Mouse (Mus musculus) forebrain, postnatal 0 days (tissue): Measurements from ENCODE around the gene Cdc42. TPM values are rescaled to one million over a fixed set of nuclear protein-coding genes. Genes with fewer than 3 reads are reported as not detected.
A peak's percentile ranks its signal among the peaks of the same experiment; 100 is the strongest.

ENCODE experiments used
- ATAC-seq: fragments of 200-750 bp; cut with Nextera tagmentation; 2 replicates; pipeline ENCODE4 v1.8.0; 2017; ENCODE audit warnings: mild to moderate bottlenecking, moderate library complexity
- DNase-seq: peaks from one replicate; pipeline ENCODE4 v3.0.0-alpha.2; 2015
- H3K27ac ChIP-seq: fragments of 300-500 bp; sonication (generic); 2 replicates; pipeline ENCODE4 v1.5.1; 2014; ENCODE audit warnings: low read depth, mild to moderate bottlenecking, antibody characterized with exemption, low read length, moderate library complexity, mixed read lengths
- H3K27me3 ChIP-seq: fragments of 300-500 bp; sonication (generic); 2 replicates; pipeline ENCODE4 v1.6.1; 2014; ENCODE audit warnings: mild to moderate bottlenecking, low read length, mixed read lengths; ENCODE audit not compliant: insufficient read depth
- H3K36me3 ChIP-seq: fragments of 300-500 bp; sonication (generic); 2 replicates; pipeline ENCODE4 v1.6.1; 2014; ENCODE audit warnings: mild to moderate bottlenecking, moderate library complexity; ENCODE audit not compliant: insufficient read depth
- H3K4me1 ChIP-seq: fragments of 300-500 bp; sonication (generic); 2 replicates; pipeline ENCODE4 v1.6.1; 2014; ENCODE audit warnings: antibody characterized with exemption; ENCODE audit not compliant: insufficient read depth
- H3K4me2 ChIP-seq: fragments of 300-500 bp; sonication (generic); 2 replicates; pipeline ENCODE4 v1.6.1; 2014; ENCODE audit warnings: low read depth, mild to moderate bottlenecking, moderate library complexity
- H3K4me3 ChIP-seq: fragments of 300-500 bp; sonication (generic); 2 replicates; pipeline ENCODE4 v1.5.1; 2014; ENCODE audit warnings: low read depth, low read length, mixed read lengths
- H3K9ac ChIP-seq: fragments of 300-500 bp; sonication (generic); 2 replicates; pipeline ENCODE4 v1.6.1; 2014; ENCODE audit warnings: mild to moderate bottlenecking
- H3K9me3 ChIP-seq: fragments of 300-500 bp; sonication (generic); 2 replicates; pipeline ENCODE4 v1.6.1; 2016; ENCODE audit warnings: low read length
- CTCF ChIP-seq: sonication (generic); IDR thresholded peaks from 2 replicates; pipeline ENCODE4 v1.5.1; 2016; ENCODE audit warnings: antibody characterized with exemption, control low read depth, low read depth
- WGBS: fragments of 180-500 bp; shearing (Covaris S2); extraction: QIAGEN DNeasy Blood & Tissue Kit; methylation state at CpG from one replicate; pipeline ENCODE4 v1.1.7; 2014; 5-methylcytosine and 5-hydroxymethylcytosine counted together
- polyA plus RNA-seq: library from polyadenylated mRNA; unstranded; fragments of >200 nt; fragmentation: Nextera tagmentation; extraction: Ambion mirVana; gene quantifications from 2 replicates; pipeline ENCODE4 v1.2.1, GENCODE M21; 2015
- total RNA-seq: library from RNA; depleted of rRNA; stranded (reverse); fragments of >200 nt; gene quantifications from 2 replicates; pipeline ENCODE4 v1.2.3, GENCODE M21; 2014; rRNA removed

Gene Cdc42
- total and polyA plus RNA-seq, 2 experiments from 2014 or later: 699 to 1,221 TPM

DNA sequence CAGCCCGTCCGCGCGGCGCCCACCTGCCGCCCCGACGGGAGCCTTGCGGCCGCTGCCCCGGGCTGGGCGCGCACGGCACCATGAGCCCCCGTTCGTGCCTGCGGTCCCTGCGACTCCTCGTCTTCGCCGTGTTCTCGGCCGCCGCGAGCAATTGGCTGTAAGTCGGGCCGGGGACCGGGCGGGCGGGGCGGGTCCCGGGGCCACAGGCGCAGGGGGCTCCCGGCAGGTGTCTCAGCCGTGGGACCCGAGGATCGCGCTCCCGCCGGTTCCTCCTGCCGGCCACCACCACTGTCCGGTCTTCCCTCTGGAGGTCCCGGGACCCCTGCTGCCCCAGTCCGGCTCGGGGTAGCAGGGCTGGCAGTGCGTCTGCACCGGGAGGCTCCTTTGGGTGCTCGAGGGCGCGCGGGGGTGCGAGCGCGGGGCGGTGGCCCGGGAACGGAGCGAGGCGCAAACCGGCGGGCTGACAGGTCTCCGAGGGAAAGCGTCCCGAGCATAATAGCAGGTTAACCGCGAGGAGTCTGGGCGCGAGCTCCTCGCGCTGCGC is 79.8 kb downstream of the Cdc42 start:
- peak overlapping the region; percentile 56 for H3K9ac ChIP-seq
- peak; percentile 46 for DNase-seq
- peak; percentile 49; the same call in 1 of the 2 replicates for ATAC-seq
- H3K36me3 ChIP-seq: no peaks in the 10 kb centered on the region
- peak overlapping the region; percentile 85 for H3K4me2 ChIP-seq
- H3K27me3 ChIP-seq: peaks cover 22% of the 10 kb centered on the region
- H3K27ac ChIP-seq: no peak overlapping the region
- peaks cover 13% of the 10 kb centered on the region; the same call in 1 of the 2 replicates for H3K4me1 ChIP-seq
- no peak for TF ChIP-seq CTCF
- WGBS: 4% methylated on average over 47 of the region's 71 CpGs
- H3K9me3 ChIP-seq: no peaks in the 10 kb centered on the region
- H3K4me3 ChIP-seq: peak overlapping the region; percentile 56

DNA sequence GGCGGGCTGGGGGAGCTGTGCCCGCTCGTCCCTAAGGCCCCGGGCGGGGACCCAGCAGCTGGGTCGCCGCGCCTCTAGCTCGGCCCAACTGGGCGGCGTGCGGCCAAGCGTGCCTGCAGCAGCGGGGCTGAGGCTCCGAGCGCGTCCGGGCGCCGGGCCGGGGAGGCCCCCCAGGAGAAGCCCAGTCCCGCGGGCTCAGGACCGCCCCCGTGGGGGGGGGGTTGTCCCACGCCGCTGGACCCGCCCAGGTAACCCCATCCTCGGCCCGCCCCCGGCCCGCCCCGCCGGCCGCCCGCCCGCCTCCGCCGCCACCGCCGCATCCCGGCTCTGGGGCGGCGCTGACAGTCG is 80.4 kb downstream of the Cdc42 start, which contains the start of gene Wnt4:
Gene Wnt4 (plus strand): TSS at position 324 of the 348 bp plus-strand sequence.
- H3K36me3 ChIP-seq: no peaks in the 10 kb centered on the region
- no peaks in the 10 kb centered on the region for H3K9me3 ChIP-seq
- ATAC-seq (peak; percentile 77), DNase-seq (peak; percentile 53)
- H3K4me3 ChIP-seq: peak within 1 kb of the TSS; percentile 56
- TF ChIP-seq CTCF: no peak
- H3K9ac ChIP-seq: peak within 1 kb of the TSS; percentile 56
- H3K4me1 ChIP-seq: peaks cover 13% of the 10 kb centered on the region; the same call in 1 of the 2 replicates
- H3K4me2 ChIP-seq: peak within 1 kb of the TSS; percentile 85
- under 1% methylated on average over 23 of the region's 45 CpGs for WGBS
- peaks cover 22% of the 10 kb centered on the region for H3K27me3 ChIP-seq
- no peak within 1 kb of the TSS for H3K27ac ChIP-seq

DNA sequence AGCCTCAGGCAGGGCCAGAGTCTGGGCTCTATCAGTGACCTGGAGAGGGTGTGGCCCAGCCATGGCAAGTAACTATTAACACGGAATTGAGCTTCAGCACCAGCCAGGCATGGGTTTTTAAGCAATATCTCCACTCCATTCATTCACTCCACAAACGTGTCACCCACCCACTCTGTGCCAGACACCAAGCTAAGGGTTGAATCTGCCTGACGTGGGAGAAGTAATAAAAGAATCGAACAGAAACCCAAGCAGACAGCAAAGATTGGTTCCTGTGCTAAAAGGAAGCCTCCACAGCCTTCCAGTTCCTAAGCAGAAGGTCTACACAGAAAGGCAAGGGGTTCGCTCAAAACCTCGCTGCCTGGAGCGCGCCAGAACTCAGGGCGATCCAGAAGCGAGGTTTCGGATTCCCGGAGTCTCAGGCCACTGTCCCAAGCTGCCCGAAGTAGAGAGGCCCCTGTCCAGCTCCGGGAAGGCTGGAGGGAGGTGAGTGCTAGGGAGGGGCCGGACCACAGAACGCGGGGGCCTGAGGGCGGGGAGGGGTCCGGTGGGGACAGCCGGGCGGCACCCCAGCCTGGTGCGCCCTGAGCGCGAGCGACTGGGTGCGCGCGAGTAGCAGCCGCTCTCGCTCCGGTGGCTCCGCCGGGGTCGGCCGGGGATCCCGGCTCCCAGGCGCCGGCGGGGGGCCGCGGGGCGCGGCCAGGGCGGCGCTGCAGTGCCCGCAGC is 80.9 kb downstream of the Cdc42 start:
- peak overlapping the region; percentile 56 for H3K4me3 ChIP-seq
- peaks cover 22% of the 10 kb centered on the region for H3K27me3 ChIP-seq
- ATAC-seq: no peak; the same call in 1 of the 2 replicates
- H3K4me1 ChIP-seq: peaks cover 13% of the 10 kb centered on the region; the same call in 1 of the 2 replicates
- TF ChIP-seq CTCF: no peak
- peak overlapping the region; percentile 56 for H3K9ac ChIP-seq
- no peaks in the 10 kb centered on the region for H3K9me3 ChIP-seq
- no peak overlapping the region for H3K27ac ChIP-seq
- WGBS: 3% methylated on average over 39 of the region's 46 CpGs
- DNase-seq: no peak
- H3K4me2 ChIP-seq: peak overlapping the region; percentile 85
- H3K36me3 ChIP-seq: no peaks in the 10 kb centered on the region

DNA sequence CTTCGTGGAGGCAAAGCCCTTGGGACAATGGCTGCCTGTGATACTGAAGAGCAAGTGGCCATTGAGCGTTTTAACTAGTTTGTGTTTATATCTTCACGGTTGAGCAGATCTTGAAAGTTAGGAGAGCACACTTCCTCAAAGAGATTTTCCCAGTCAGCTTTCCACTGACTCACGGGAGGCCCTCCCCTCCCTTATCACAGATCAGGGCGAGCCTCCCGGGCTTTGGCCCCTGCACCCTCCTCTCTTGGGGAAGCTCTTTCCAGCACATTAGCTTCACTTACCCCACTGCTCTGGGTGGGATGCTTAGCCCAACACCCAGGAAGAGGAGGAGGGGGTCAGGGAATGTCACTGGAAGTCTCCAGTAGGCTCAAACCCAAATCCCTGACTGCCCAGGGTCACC is 83.2 kb downstream of the Cdc42 start:
- Histone ChIP-seq H3K9me3 (no peaks in the 10 kb centered on the region), H3K27me3 (peaks cover 17% of the 10 kb centered on the region), H3K4me3 (no peak overlapping the region), H3K9ac (no peak overlapping the region), H3K4me2 (no peak overlapping the region), H3K36me3 (no peaks in the 10 kb centered on the region), H3K4me1 (peaks cover 13% of the 10 kb centered on the region; the same call in 1 of the 2 replicates), H3K27ac (no peak overlapping the region)
- no peak for ATAC-seq
- 13% methylated on average over 6 of the region's 6 CpGs for whole genome bisulfite sequencing
- no peak for DNase-seq
- no peak for TF ChIP-seq CTCF

DNA sequence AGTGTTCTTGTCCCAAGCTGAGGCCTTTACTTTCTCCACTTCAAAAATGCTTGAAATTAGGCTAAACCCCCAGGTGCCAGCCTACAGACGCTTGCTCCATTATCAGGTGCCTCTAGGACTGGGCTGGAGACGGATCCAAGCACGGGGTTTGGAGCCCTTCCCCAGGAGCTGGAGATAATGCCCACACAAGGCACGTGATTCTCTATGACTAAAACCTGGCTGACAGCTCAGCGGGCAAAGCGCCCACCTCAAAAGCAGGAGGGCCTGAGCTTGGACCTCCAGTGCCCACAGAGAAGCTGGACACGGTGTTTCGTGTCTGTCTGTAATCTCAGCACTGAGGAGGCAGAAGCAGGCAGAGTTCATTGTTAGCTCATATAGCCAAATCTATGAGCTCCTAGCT is 85.7 kb downstream of the Cdc42 start:
- no peak for TF ChIP-seq CTCF
- H3K27me3 ChIP-seq: peaks cover 11% of the 10 kb centered on the region
- no peak overlapping the region for H3K9ac ChIP-seq
- H3K9me3 ChIP-seq: no peaks in the 10 kb centered on the region
- H3K36me3 ChIP-seq: no peaks in the 10 kb centered on the region
- no peak overlapping the region for H3K27ac ChIP-seq
- DNase-seq: no peak
- no peaks in the 10 kb centered on the region for H3K4me1 ChIP-seq
- 71% methylated on average over 8 of the region's 8 CpGs for WGBS
- no peak overlapping the region for H3K4me3 ChIP-seq
- no peak for ATAC-seq
- H3K4me2 ChIP-seq: no peak overlapping the region

Other genes starting within 250 kb of the Cdc42 start
- gene Wnt4, start 80.2 kb downstream of the Cdc42 start, total RNA-seq: 4.5 and 6.1 TPM in 2 replicates
- 3.1 and 4.6 TPM in 2 replicates for gene Wnt4, start 80.2 kb downstream of the Cdc42 start, polyA plus RNA-seq
- gene Cela3a, start 52.1 kb upstream of the Cdc42 start, total RNA-seq: not detected in 2 replicates
- not detected in 2 replicates for gene Cela3a, start 52.1 kb upstream of the Cdc42 start, polyA plus RNA-seq
- gene Cela3b, start 72.8 kb upstream of the Cdc42 start, total RNA-seq: not detected in 2 replicates
- gene Cela3b, start 72.8 kb upstream of the Cdc42 start, polyA plus RNA-seq: not detected in 2 replicates
- not detected in 2 replicates for gene 1700013G24Rik, start 95.6 kb upstream of the Cdc42 start, total RNA-seq
- gene 1700013G24Rik, start 95.6 kb upstream of the Cdc42 start, polyA plus RNA-seq: not detected in 2 replicates
- 13.8 and 22.6 TPM in 2 replicates for gene Hspg2, start 111.0 kb upstream of the Cdc42 start, total RNA-seq
- 2.3 and 2.6 TPM in 2 replicates for gene Hspg2, start 111.0 kb upstream of the Cdc42 start, polyA plus RNA-seq
- gene Ldlrad2, start 216.8 kb upstream of the Cdc42 start, total RNA-seq: not detected in 2 replicates
- gene Ldlrad2, start 216.8 kb upstream of the Cdc42 start, polyA plus RNA-seq: 0.52 TPM in 1 of 2 replicates, not detected in the other
- gene Usp48, start 236.0 kb upstream of the Cdc42 start, total RNA-seq: 77.9 and 106 TPM in 2 replicates
- gene Usp48, start 236.0 kb upstream of the Cdc42 start, polyA plus RNA-seq: 33.5 and 51.8 TPM in 2 replicates